Mouse (Mus musculus) kidney, embryonic 15.5 days (tissue): Measurements from ENCODE around the gene Cd164l2. TPM values are rescaled to one million over a fixed set of nuclear protein-coding genes. Genes with fewer than 3 reads are reported as not detected.
A peak's percentile ranks its signal among the peaks of the same experiment; 100 is the strongest.

ENCODE experiments used
- ATAC-seq: fragments of 200-750 bp; cut with Nextera tagmentation; replicated peaks from 2 replicates; pipeline ENCODE4 v1.8.0; 2017; ENCODE audit warnings: moderate TSS enrichment; ENCODE audit not compliant: low FRiP score
- H3K27ac ChIP-seq: fragments of 300-500 bp; sonication (generic); 2 replicates; pipeline ENCODE4 v1.5.1; 2015; ENCODE audit warnings: mild to moderate bottlenecking, inconsistent platforms
- H3K27me3 ChIP-seq: fragments of 300-500 bp; sonication (generic); 2 replicates; pipeline ENCODE4 v1.6.1; 2015; ENCODE audit warnings: inconsistent platforms
- H3K36me3 ChIP-seq: fragments of 300-500 bp; sonication (generic); 2 replicates; pipeline ENCODE4 v1.6.1; 2015; ENCODE audit warnings: inconsistent platforms
- H3K4me1 ChIP-seq: fragments of 300-500 bp; sonication (generic); 2 replicates; pipeline ENCODE4 v1.6.1; 2015; ENCODE audit warnings: inconsistent platforms
- H3K4me2 ChIP-seq: fragments of 300-500 bp; sonication (generic); 2 replicates; pipeline ENCODE4 v1.6.1; 2015; ENCODE audit warnings: moderate library complexity, mild to moderate bottlenecking, inconsistent platforms
- H3K4me3 ChIP-seq: fragments of 300-500 bp; sonication (generic); replicated peaks from 2 replicates; pipeline ENCODE4 v1.5.1; 2015; ENCODE audit warnings: mild to moderate bottlenecking, inconsistent platforms
- H3K9ac ChIP-seq: fragments of 300-500 bp; sonication (generic); 2 replicates; pipeline ENCODE4 v1.6.1; 2015; ENCODE audit warnings: mild to moderate bottlenecking, inconsistent platforms
- H3K9me3 ChIP-seq: fragments of 300-500 bp; sonication (generic); replicated peaks from 2 replicates; pipeline ENCODE4 v1.6.1; 2016; ENCODE audit warnings: inconsistent platforms
- WGBS: fragments of 180-500 bp; shearing (Covaris S2); methylation state at CpG from one replicate; pipeline ENCODE4 v1.1.7; 2015; ENCODE audit warnings: mixed read lengths; 5-methylcytosine and 5-hydroxymethylcytosine counted together
- polyA plus RNA-seq: library from polyadenylated mRNA; unstranded; fragments of >200 nt; fragmentation: Nextera tagmentation; extraction: Ambion mirVana; gene quantifications from 2 replicates; pipeline ENCODE4 v1.2.1, GENCODE M21; 2015

The Cd164l2 gene
- polyA plus RNA-seq, 1 experiment from 2014 or later: 8.2 TPM

DNA sequence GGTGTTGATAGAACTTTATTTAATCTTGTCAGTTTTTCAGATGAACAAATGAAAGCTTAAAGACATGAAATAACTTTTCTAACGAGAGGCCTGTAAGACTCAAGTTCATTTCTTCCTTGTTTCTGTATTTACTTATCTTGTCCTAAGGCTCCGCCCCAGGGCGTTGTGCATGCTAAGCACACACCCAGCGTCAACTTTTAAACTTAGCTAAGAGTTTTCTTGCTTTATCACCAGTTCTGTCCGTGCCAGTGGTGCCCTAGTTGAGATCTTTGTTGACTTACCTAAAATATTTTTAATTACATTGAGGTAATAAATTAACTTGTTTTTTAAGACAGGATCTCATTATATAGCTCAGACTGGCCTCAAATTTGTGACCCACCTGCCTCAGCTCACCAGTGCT lies 33.6 kb upstream of the Cd164l2 start:
- no peak overlapping the region for H3K27ac ChIP-seq
- ATAC-seq: no peak
- no peak overlapping the region for H3K4me3 ChIP-seq
- peaks cover 38% of the 10 kb centered on the region for H3K4me1 ChIP-seq
- no peaks in the 10 kb centered on the region for H3K9me3 ChIP-seq
- H3K36me3 ChIP-seq: peaks cover 64% of the 10 kb centered on the region
- no peak overlapping the region for H3K4me2 ChIP-seq
- 81% methylated on average over 5 of the region's 5 CpGs for WGBS
- no peak overlapping the region for H3K9ac ChIP-seq
- no peaks in the 10 kb centered on the region for H3K27me3 ChIP-seq

DNA sequence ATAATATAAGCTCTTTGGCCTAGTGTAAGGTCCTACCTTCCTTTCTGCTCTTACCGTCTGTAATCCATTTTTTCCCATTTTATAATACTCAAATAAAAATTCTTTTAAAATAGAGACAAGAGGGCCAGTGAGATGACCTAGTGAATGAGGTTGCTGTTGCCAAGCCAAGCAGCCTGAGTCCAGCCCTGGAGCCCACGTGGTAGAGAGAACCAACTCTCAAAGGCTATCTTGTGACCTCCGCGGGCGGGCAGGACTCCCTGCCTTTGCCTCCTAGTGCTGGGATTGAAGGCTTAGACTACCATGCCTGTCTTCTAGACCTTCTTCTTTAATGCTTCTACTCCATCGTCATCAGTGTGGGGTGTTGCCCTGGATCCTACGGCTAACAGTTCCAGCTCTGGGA lies 32.7 kb upstream of the Cd164l2 start:
- no peak overlapping the region for H3K27ac ChIP-seq
- ATAC-seq: no peak
- peaks cover 40% of the 10 kb centered on the region for H3K4me1 ChIP-seq
- H3K36me3 ChIP-seq: peaks cover 64% of the 10 kb centered on the region
- no peak overlapping the region for H3K9ac ChIP-seq
- WGBS: 91% methylated on average over 7 of the region's 7 CpGs
- H3K27me3 ChIP-seq: no peaks in the 10 kb centered on the region
- no peaks in the 10 kb centered on the region for H3K9me3 ChIP-seq
- H3K4me2 ChIP-seq: no peak overlapping the region
- H3K4me3 ChIP-seq: no peak overlapping the region

DNA sequence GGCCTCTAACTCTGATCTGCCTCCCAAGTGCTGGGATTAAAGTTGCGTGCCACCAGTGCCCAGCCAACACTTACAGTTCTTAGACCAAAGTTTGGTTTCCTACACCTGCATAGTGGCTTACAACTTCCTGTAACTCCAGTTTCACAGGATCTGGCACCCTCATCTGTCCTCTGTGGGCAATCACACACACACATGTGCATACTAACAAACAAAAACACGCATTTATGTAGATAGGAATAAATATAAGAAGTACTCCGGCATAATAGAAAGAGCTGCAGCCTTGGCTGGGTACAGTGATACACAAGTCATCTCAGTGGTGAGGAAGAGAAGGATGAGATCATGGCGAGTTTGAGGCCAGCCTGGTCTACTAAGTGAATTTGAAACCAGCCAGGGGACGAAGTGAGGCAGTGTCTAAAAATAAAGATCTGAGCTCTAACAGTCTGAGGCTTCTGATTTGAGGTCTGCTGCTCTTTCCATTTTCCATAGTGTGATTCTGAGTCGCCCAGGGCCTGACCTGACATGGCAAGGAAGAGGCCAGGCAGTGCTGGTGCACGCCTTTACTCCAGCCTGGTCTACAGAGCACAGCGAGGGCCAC lies 29.4 kb upstream of the Cd164l2 start:
- peaks cover 35% of the 10 kb centered on the region for H3K4me1 ChIP-seq
- WGBS: 92% methylated on average over 8 of the region's 8 CpGs
- H3K27ac ChIP-seq: no peak overlapping the region
- no peak overlapping the region for H3K9ac ChIP-seq
- H3K4me2 ChIP-seq: no peak overlapping the region
- no peak for ATAC-seq
- no peak overlapping the region for H3K4me3 ChIP-seq
- H3K36me3 ChIP-seq: peaks cover 78% of the 10 kb centered on the region
- H3K27me3 ChIP-seq: no peaks in the 10 kb centered on the region
- H3K9me3 ChIP-seq: no peaks in the 10 kb centered on the region

DNA sequence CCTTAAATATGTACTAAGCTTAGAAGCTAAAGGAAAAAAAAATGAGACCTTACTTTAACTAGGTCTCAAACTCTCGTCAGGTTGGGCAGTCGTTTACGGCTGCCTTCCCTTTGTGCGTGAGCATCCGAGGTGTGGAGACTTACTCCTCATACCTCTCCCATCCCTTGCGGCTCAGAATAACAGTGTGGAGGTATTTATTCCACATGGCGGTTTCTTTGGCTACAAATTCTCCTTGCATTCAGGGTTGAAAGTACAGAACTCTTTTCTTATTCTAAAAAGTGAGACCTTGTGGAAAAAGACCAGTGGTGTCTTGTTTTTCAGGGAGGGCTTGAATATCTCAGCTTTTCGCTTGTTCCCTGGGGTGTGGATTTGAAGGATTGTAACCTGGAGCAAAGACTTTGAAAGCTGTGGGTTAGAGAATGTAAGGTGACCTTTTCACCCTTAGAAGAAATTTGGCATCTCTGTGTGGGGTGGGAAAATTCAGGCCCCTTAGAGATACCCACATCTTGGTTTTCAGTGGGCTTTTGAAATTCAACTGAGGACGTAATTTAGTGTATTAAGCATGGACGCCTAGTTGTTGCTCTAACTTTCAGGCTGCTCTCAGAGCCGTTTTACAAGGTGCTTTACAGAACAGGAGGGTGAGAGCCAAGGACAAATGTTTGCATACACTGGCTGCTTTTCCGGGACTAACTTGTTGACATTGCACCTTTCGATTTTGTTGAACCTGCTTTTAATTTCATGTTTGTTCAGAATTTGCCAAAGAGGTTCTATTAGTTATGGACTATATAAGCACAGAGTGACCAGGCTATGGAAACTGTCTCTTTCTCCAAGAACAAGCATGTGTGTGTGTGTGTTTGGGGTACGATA lies 27.7 kb upstream of the Cd164l2 start:
- H3K4me1 ChIP-seq: peaks cover 35% of the 10 kb centered on the region
- no peak overlapping the region for H3K4me3 ChIP-seq
- H3K27ac ChIP-seq: peak overlapping the region; percentile 87
- no peaks in the 10 kb centered on the region for H3K9me3 ChIP-seq
- ATAC-seq: no peak
- H3K36me3 ChIP-seq: peaks cover 78% of the 10 kb centered on the region
- 50% methylated on average over 14 of the region's 14 CpGs for WGBS
- no peaks in the 10 kb centered on the region for H3K27me3 ChIP-seq
- H3K9ac ChIP-seq: no peak overlapping the region
- H3K4me2 ChIP-seq: no peak overlapping the region

DNA sequence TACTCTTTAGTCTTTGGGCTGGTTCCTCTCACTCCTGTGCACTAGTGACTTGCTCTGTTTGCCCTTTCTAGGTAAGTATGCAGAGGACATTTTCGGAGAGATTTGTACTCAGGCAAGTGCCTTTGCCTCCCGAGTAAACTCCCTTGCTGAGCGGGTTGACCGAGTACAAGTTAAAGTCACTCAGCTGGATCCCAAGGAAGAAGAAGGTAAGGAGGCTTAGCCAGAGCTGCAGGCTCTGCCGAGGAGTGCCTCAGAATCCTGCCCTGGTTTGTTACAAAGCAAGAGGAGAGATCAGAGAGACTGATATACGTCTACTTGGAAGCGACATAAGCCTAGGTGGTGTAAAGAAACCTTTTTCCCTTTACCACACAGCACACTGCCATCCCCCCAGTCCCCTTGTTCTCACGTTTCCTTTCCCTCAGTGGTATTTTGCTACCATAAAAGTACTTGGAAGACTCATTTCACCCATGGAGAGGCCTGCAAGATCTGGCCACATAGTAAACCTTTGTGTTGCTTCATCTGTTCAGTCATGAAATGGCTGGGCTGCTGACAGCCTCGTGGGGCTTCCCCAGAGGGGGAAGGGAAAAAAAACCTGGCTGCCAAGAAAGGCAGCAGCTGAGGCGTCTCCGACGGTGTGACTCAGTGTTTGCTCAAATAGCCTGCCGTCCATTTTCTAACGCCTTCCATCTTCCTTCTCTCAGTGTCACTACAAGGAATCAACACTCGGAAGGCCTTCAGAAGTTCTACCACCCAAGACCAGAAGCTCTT lies 26.8 kb upstream of the Cd164l2 start:
- peaks cover 78% of the 10 kb centered on the region for H3K36me3 ChIP-seq
- no peak overlapping the region for H3K4me2 ChIP-seq
- H3K9ac ChIP-seq: no peak overlapping the region
- H3K4me1 ChIP-seq: peaks cover 35% of the 10 kb centered on the region
- no peak for ATAC-seq
- no peak overlapping the region for H3K4me3 ChIP-seq
- no peaks in the 10 kb centered on the region for H3K27me3 ChIP-seq
- 20% methylated on average over 15 of the region's 15 CpGs for WGBS
- H3K9me3 ChIP-seq: no peaks in the 10 kb centered on the region
- H3K27ac ChIP-seq: peak overlapping the region; percentile 87

DNA sequence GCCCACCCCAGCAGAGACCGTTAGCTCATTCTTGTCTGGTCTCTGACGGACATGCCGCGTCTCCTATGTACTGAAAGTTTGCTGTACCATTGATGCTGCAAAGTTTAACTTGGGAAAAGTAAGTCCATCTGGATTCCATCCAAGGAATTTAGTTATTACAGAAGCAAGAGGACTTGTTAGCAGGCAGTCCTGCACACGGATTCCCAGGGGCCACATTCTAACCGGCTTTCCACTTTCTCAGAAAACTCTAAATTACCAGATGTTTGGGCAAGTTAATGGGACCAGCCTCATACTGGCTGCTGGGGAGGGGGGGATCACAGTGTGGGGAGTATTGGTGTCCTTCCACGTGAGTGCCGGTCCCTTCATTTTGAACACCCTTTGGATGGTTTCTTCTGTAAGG lies 26.0 kb upstream of the Cd164l2 start:
- Histone ChIP-seq H3K9ac (no peak overlapping the region), H3K27me3 (no peaks in the 10 kb centered on the region), H3K36me3 (peaks cover 79% of the 10 kb centered on the region), H3K9me3 (no peaks in the 10 kb centered on the region), H3K4me2 (no peak overlapping the region), H3K4me3 (no peak overlapping the region), H3K27ac (peak overlapping the region; percentile 87), H3K4me1 (peaks cover 35% of the 10 kb centered on the region)
- no peak for ATAC-seq
- 68% methylated on average over 8 of the region's 8 CpGs for WGBS

DNA sequence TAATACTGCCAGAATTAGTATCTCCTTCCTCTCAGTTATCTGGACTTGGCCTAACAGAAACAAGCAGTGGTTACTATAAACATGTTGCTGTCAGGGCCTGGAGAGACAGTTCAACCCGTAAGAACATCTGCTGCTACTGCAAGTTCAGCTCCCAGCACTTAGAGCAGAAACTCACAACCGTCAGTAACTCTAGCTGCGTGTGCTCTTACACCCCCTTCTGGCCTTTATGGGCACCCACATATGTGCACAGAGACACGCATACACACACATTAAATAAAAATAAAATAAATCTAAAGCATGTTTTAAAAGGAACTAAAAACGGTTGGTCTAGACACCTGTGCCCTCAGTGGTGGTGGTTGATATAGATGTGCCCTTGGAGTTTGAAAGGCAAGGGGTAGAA lies 25.1 kb upstream of the Cd164l2 start:
- Histone ChIP-seq H3K4me2 (no peak overlapping the region), H3K36me3 (peaks cover 79% of the 10 kb centered on the region), H3K4me3 (no peak overlapping the region), H3K4me1 (peaks cover 35% of the 10 kb centered on the region), H3K27me3 (no peaks in the 10 kb centered on the region), H3K9ac (no peak overlapping the region), H3K27ac (no peak overlapping the region), H3K9me3 (no peaks in the 10 kb centered on the region)
- no peak for ATAC-seq
- WGBS: 93% methylated on average over 5 of the region's 5 CpGs

DNA sequence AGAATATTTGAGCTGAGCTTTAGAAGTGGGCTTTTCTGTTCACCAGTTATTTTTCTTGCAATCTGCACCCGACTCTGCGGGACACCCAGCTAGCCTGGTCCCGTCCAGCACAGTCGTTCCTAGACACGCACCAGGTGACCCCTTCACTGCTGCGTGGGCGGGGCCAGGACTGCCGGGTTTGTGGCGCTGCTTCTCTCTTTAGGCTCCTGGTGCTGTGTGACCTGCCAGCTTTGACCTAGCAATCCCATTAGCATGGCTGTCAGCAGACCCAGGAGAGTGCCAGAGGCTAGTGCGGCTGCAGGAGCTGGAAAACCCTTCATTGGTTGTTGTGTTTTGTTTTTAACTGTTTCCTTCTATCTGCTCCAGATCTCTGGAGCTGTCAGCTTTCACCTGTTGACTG lies 22.5 kb upstream of the Cd164l2 start:
- no peak overlapping the region for H3K9ac ChIP-seq
- 63% methylated on average over 10 of the region's 10 CpGs for WGBS
- no peak overlapping the region for H3K27ac ChIP-seq
- no peaks in the 10 kb centered on the region for H3K27me3 ChIP-seq
- H3K4me1 ChIP-seq: peaks cover 18% of the 10 kb centered on the region
- no peak overlapping the region for H3K4me3 ChIP-seq
- ATAC-seq: no peak
- peaks cover 93% of the 10 kb centered on the region for H3K36me3 ChIP-seq
- no peaks in the 10 kb centered on the region for H3K9me3 ChIP-seq
- H3K4me2 ChIP-seq: no peak overlapping the region

DNA sequence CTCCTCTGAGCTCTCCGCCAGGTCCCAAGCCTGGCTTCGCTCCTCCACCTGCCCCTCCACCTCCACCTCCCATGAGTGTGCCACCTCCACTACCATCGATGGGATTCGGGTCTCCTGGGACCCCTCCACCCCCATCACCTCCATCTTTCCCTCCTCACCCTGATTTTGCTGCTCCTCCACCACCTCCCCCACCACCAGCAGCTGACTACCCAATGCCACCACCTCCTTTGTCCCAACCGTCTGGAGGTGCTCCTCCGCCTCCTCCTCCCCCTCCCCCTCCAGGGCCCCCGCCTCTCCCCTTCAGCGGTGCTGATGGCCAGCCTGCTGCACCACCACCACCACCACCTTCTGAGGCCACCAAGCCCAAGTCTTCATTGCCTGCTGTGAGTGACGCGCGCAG lies 17.4 kb upstream of the Cd164l2 start:
- peaks cover 79% of the 10 kb centered on the region for H3K36me3 ChIP-seq
- H3K4me1 ChIP-seq: peaks cover 40% of the 10 kb centered on the region
- H3K4me2 ChIP-seq: no peak overlapping the region
- H3K27me3 ChIP-seq: no peaks in the 10 kb centered on the region
- no peaks in the 10 kb centered on the region for H3K9me3 ChIP-seq
- H3K9ac ChIP-seq: no peak overlapping the region
- no peak overlapping the region for H3K27ac ChIP-seq
- no peak for ATAC-seq
- 83% methylated on average over 11 of the region's 11 CpGs for WGBS
- no peak overlapping the region for H3K4me3 ChIP-seq

DNA sequence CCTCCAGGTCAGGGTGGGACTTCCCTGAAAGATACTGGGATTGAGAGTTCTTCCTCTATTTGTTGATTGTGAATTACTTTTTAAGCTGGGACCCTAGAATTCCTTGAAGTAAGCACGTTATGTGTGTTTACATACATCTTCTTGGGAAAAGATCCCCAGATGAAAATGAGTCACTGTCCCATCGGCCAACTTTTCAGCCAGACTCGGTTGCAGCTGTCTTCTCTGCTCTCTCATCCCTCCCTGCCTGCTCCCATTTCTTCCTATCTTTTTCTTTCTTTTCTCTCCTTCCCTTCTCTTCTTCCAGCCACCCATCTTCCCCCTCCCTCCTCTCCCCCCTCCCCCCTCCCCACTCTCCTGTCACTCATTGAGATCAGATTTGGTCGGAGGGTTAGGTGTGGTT lies 16.9 kb upstream of the Cd164l2 start:
- ATAC-seq: no peak
- Histone ChIP-seq H3K4me3 (no peak overlapping the region), H3K27me3 (no peaks in the 10 kb centered on the region), H3K27ac (no peak overlapping the region), H3K9ac (no peak overlapping the region), H3K4me2 (no peak overlapping the region), H3K36me3 (peaks cover 74% of the 10 kb centered on the region), H3K4me1 (peaks cover 45% of the 10 kb centered on the region), H3K9me3 (no peaks in the 10 kb centered on the region)
- 76% methylated on average over 4 of the region's 4 CpGs for WGBS

DNA sequence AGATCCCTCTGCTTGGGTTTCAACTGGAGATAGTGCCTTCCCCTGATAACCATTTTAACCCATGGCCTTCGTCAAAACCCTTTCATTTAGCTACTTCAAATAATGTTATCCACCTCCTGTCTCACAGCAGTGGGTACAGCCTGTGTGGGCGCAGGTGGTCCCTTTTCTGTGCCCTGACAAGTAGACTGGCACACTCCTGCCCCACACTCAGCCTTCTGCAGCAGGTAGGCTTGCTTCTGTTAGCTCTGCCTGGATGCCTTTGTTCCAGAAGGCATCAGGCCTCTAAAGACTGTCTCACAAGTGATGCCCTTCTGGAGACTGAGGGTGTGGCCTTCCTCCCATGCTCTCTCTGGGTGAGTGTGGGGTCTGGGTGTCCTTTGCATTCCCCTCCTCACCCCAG lies 15.8 kb upstream of the Cd164l2 start:
- Histone ChIP-seq H3K4me1 (peaks cover 56% of the 10 kb centered on the region), H3K9ac (no peak overlapping the region), H3K4me3 (no peak overlapping the region), H3K36me3 (peaks cover 63% of the 10 kb centered on the region), H3K27me3 (no peaks in the 10 kb centered on the region), H3K4me2 (no peak overlapping the region), H3K9me3 (no peaks in the 10 kb centered on the region), H3K27ac (peak overlapping the region; percentile 92)
- 89% methylated on average over 2 of the region's 2 CpGs for WGBS
- no peak for ATAC-seq

DNA sequence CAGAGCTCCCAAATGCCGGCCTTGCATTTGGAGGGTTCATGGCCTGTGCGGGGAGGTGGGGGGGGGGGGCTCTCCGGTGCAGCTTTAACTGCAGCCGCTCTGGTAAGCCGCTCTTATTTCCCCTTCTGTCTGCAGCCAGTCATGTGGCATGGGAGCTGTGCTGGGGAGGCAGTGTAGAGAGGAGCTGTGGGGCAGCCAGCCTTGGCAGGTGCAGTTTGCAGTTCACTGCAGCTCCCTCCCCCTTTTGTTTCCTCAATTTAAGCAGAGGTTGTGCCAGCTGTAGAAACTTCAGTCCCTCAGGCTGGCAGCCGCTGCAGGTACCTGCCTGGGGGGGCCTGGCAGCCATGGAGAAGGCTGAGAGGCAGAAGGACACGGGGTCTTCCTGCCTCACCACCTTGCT lies 15.1 kb upstream of the Cd164l2 start:
- Histone ChIP-seq H3K4me1 (peaks cover 59% of the 10 kb centered on the region), H3K36me3 (peaks cover 56% of the 10 kb centered on the region), H3K4me2 (no peak overlapping the region), H3K27ac (peak overlapping the region; percentile 92), H3K9ac (no peak overlapping the region), H3K27me3 (no peaks in the 10 kb centered on the region), H3K4me3 (no peak overlapping the region), H3K9me3 (no peaks in the 10 kb centered on the region)
- 20% methylated on average over 7 of the region's 7 CpGs for WGBS
- ATAC-seq: peak; percentile 44; the same call in 1 of the 2 replicates
